Mouse (Mus musculus): ENCODE data around the gene Zmynd11. TPM values are rescaled to one million over a fixed set of nuclear protein-coding genes. Genes with fewer than 3 reads are reported as not detected.

Zmynd11 gene
- total and polyA plus RNA-seq, 2 experiments from 2014 or later = 104 to 127 TPM

DNA sequence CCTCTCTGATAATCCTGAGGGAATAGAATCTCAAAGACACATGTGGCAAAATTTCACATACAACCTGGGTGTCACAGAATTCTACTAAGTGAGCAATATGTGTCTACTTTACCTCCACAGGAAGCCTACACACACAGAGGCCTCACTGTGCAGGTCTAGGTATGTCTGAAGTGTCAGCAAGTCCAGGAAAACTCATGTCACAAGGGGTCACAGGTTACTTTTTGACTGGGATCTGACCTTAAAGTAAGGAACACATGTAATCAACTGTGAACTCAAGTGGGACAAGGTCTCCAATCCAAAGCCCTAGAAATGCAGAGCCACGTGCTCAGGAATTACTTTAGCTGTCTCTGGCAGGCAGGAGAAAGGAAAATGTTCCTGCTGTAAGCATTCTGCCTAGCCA, 36.1 kb downstream of the Zmynd11 start:
- Histone ChIP-seq H3K27ac (no peak overlapping the region), H3K36me3 (ENCODE audit: insufficient read depth, low read length) (0 out of 2 replicates have a peak, but pooled peaks cover 8% of the 10 kb centered on the region), H3K9me3 (ENCODE audit: low read length) (no peaks in the 10 kb centered on the region), H3K4me3 (ENCODE audit: low read length) (no peak overlapping the region), H3K4me1 (ENCODE audit: insufficient read depth, low read length) (no peaks in the 10 kb centered on the region), H3K4me2 (ENCODE audit: low read depth, low read length) (no peak overlapping the region), H3K27me3 (ENCODE audit: insufficient read depth, low read length) (no peaks in the 10 kb centered on the region), H3K9ac (replicated peaks; ENCODE audit: low read length) (no peak overlapping the region)
- no peak for TF ChIP-seq CTCF (IDR thresholded peaks at IDR 0.05; ENCODE audit: low read depth)
- DNase-seq (ENCODE audit: low spot score) (no peak), ATAC-seq (no peak)
- WGBS = 86% methylated on average over 1 of the region's 1 CpGs

GRCm38 (mm10) chr13:9715224-9715623, 49.9 kb downstream of the Zmynd11 start:
- no peak overlapping the region for H3K9ac ChIP-seq (replicated peaks; ENCODE audit: low read length)
- DNase-seq (ENCODE audit: low spot score) = no peak
- no peaks in the 10 kb centered on the region for H3K4me1 ChIP-seq (ENCODE audit: insufficient read depth, low read length)
- H3K9me3 ChIP-seq (ENCODE audit: low read length) = no peaks in the 10 kb centered on the region
- H3K4me3 ChIP-seq (ENCODE audit: low read length) = no peak overlapping the region
- WGBS = 92% methylated on average over 1 of the region's 1 CpGs
- ATAC-seq = no peak
- TF ChIP-seq CTCF (IDR thresholded peaks at IDR 0.05; ENCODE audit: low read depth) = no peak
- no peaks in the 10 kb centered on the region for H3K27me3 ChIP-seq (ENCODE audit: insufficient read depth, low read length)
- H3K27ac ChIP-seq = no peak overlapping the region
- H3K36me3 ChIP-seq (ENCODE audit: insufficient read depth, low read length) = peaks cover 4% of the 10 kb centered on the region; the same call in 1 of the 2 replicates
- H3K4me2 ChIP-seq (ENCODE audit: low read depth, low read length) = no peak overlapping the region

- WGBS = 87% methylated on average over 6 of the region's 6 CpGs
- no peak for ATAC-seq
These were observed 51.5 kb downstream of the Zmynd11 start for GRCm38 (mm10) chr13:9713462-9714134.

GRCm38 (mm10) chr13:9712971-9713370, 52.2 kb downstream of the Zmynd11 start:
- no peak overlapping the region for H3K27ac ChIP-seq
- no peaks in the 10 kb centered on the region; the same call in 1 of the 2 replicates for H3K36me3 ChIP-seq (ENCODE audit: insufficient read depth, low read length)
- no peaks in the 10 kb centered on the region for H3K4me1 ChIP-seq (ENCODE audit: insufficient read depth, low read length)
- H3K4me3 ChIP-seq (ENCODE audit: low read length) = no peak overlapping the region
- no peak for TF ChIP-seq CTCF (IDR thresholded peaks at IDR 0.05; ENCODE audit: low read depth)
- no peak for ATAC-seq
- no peak overlapping the region for H3K4me2 ChIP-seq (ENCODE audit: low read depth, low read length)
- no peak for DNase-seq (ENCODE audit: low spot score)
- H3K9ac ChIP-seq (replicated peaks; ENCODE audit: low read length) = no peak overlapping the region
- H3K27me3 ChIP-seq (ENCODE audit: insufficient read depth, low read length) = no peaks in the 10 kb centered on the region
- WGBS = 88% methylated on average over 3 of the region's 3 CpGs
- H3K9me3 ChIP-seq (ENCODE audit: low read length) = no peaks in the 10 kb centered on the region

More at GRCm38 (mm10) chr13:9713462-9714134, 51.5 kb downstream of the Zmynd11 start:
- H3K27me3 ChIP-seq (ENCODE audit: insufficient read depth, low read length) = no peaks in the 10 kb centered on the region
- no peak overlapping the region for H3K4me2 ChIP-seq (ENCODE audit: low read depth, low read length)
- no peaks in the 10 kb centered on the region for H3K9me3 ChIP-seq (ENCODE audit: low read length)
- no peak overlapping the region for H3K9ac ChIP-seq (replicated peaks; ENCODE audit: low read length)
- no peak overlapping the region for H3K27ac ChIP-seq
- no peak overlapping the region for H3K4me3 ChIP-seq (ENCODE audit: low read length)
- DNase-seq (ENCODE audit: low spot score) = no peak
- no peaks in the 10 kb centered on the region for H3K4me1 ChIP-seq (ENCODE audit: insufficient read depth, low read length)
- H3K36me3 ChIP-seq (ENCODE audit: insufficient read depth, low read length) = no peaks in the 10 kb centered on the region; the same call in 1 of the 2 replicates
- no peak for TF ChIP-seq CTCF (IDR thresholded peaks at IDR 0.05; ENCODE audit: low read depth)

DNA sequence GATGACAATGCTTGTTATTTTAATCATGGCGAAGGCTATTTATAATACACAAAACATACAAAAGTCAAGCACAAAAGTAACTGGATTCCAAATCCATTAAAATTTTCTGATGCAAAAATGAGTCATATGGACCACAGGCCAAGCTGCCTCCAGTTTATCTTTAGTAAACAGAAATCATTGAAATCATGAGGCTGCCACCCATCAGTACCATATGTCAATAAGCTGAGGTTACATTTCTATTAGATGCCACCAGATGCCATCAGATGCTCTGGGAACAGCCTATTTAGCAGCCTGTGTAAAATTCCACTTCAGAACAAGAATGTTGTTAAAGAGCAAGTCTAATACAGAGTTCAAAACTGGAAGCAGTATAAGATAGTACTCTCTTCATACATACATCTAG, 52.7 kb downstream of the Zmynd11 start:
- H3K27ac ChIP-seq = no peak overlapping the region
- ATAC-seq = no peak
- H3K36me3 ChIP-seq (ENCODE audit: insufficient read depth, low read length) = no peaks in the 10 kb centered on the region; the same call in 1 of the 2 replicates
- no peak overlapping the region for H3K9ac ChIP-seq (replicated peaks; ENCODE audit: low read length)
- H3K4me1 ChIP-seq (ENCODE audit: insufficient read depth, low read length) = no peaks in the 10 kb centered on the region
- TF ChIP-seq CTCF (IDR thresholded peaks at IDR 0.05; ENCODE audit: low read depth) = no peak
- no peaks in the 10 kb centered on the region for H3K9me3 ChIP-seq (ENCODE audit: low read length)
- no peak overlapping the region for H3K4me2 ChIP-seq (ENCODE audit: low read depth, low read length)
- H3K27me3 ChIP-seq (ENCODE audit: insufficient read depth, low read length) = no peaks in the 10 kb centered on the region
- WGBS = 96% methylated on average over 1 of the region's 1 CpGs
- DNase-seq (ENCODE audit: low spot score) = no peak
- H3K4me3 ChIP-seq (ENCODE audit: low read length) = no peak overlapping the region

DNA sequence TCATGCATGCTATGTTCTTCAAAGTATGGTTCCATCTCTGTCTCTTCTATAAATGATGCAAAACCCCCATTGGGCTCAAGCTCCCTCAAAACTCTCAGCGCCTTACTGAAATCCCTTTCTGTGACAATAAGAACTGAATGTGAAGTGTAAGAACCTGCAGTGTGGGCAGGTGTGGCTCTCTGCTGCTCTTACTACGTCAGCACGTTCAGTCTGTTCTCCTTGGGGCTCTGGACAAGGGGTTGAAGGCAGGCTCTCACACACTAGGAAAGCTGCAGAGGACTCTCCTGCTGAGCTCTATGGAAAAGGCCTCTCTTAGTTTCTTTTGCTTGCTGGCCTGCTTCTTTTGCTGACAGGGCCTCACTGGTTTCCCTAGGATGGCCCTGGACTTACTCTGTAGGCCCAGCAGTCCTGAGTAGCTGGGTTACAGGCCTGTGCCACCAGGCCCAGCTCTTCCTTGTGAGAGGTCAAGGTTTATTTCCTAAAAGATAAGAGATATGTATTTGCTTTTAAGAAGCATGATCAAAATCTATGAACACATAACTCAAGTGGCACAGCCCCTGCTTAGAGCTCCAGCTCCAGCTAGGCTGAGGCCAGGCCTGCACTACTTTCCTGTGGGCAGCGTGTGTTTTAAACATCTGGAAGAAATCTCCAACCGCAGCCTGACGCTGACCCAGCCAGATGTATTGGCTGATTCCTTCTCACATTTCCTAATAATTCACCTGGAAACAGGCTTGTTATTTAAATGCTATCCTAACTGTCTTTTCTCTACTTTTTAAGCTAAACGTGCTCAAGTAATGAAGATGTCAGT, 56.5 kb downstream of the Zmynd11 start:
- Histone ChIP-seq H3K9ac (replicated peaks; ENCODE audit: low read length) (no peak overlapping the region), H3K27ac (no peak overlapping the region), H3K9me3 (ENCODE audit: low read length) (no peaks in the 10 kb centered on the region), H3K27me3 (ENCODE audit: insufficient read depth, low read length) (no peaks in the 10 kb centered on the region), H3K4me1 (ENCODE audit: insufficient read depth, low read length) (no peaks in the 10 kb centered on the region), H3K4me2 (ENCODE audit: low read depth, low read length) (no peak overlapping the region), H3K36me3 (ENCODE audit: insufficient read depth, low read length) (no peaks in the 10 kb centered on the region; the same call in 1 of the 2 replicates), H3K4me3 (ENCODE audit: low read length) (no peak overlapping the region)
- 91% methylated on average over 7 of the region's 7 CpGs for WGBS
- ATAC-seq (no peak), DNase-seq (ENCODE audit: low spot score) (no peak)
- TF ChIP-seq CTCF (IDR thresholded peaks at IDR 0.05; ENCODE audit: low read depth) = no peak
